Mouse (Mus musculus): ENCODE measurements around the gene Atad3a. TPM values are rescaled to one million over a fixed set of nuclear protein-coding genes. Genes with fewer than 3 reads are reported as not detected.

The Atad3a gene
- polyA plus RNA-seq, 1 experiment, result 59.9 TPM

- no peak for DNase-seq (ENCODE audit: low read depth in 1 of 2, low spot score in 2 of 2)
- no peak for TF ChIP-seq POLR2A (IDR thresholded peaks at IDR 0.05; ENCODE audit: low read depth, low read length)
- no peak for TF ChIP-seq CTCF (IDR thresholded peaks at IDR 0.05; ENCODE audit: extremely low read depth, insufficient read depth, insufficient read length, insufficient replicate concordance)
- Histone ChIP-seq H3K27ac (ENCODE audit: insufficient read depth, low read length) (no peak overlapping the region), H3K27me3 (ENCODE audit: control insufficient read depth, insufficient read depth, low read length) (no peaks in the 10 kb centered on the region), H3K36me3 (ENCODE audit: control insufficient read depth, insufficient read depth, low read length) (no peaks in the 10 kb centered on the region), H3K4me3 (ENCODE audit: extremely low read depth, insufficient read depth, insufficient read length) (no peak overlapping the region), H3K4me1 (ENCODE audit: control insufficient read depth, insufficient read depth, insufficient read length) (peaks cover 13% of the 10 kb centered on the region)
- WGBS, result 74% methylated on average over 24 of the region's 24 CpGs
These were observed 9.7 kb upstream of the Atad3a start for GRCm38 (mm10) chr4:155770626-155771025.

GRCm38 (mm10) chr4:155769880-155770512, 9.1 kb upstream of the Atad3a start:
- Histone ChIP-seq H3K4me1 (ENCODE audit: control insufficient read depth, insufficient read depth, insufficient read length) (peaks cover 9% of the 10 kb centered on the region), H3K36me3 (ENCODE audit: control insufficient read depth, insufficient read depth, low read length) (no peaks in the 10 kb centered on the region), H3K4me3 (ENCODE audit: extremely low read depth, insufficient read depth, insufficient read length) (peak overlapping the region; percentile 57), H3K27me3 (ENCODE audit: control insufficient read depth, insufficient read depth, low read length) (no peaks in the 10 kb centered on the region), H3K27ac (ENCODE audit: insufficient read depth, low read length) (0 out of 2 replicates have a peak overlapping the region, but pooled peaks have one; percentile 1)
- TF ChIP-seq CTCF (IDR thresholded peaks at IDR 0.05; ENCODE audit: extremely low read depth, insufficient read depth, insufficient read length, insufficient replicate concordance) (peak; percentile 98), POLR2A (IDR thresholded peaks at IDR 0.05; ENCODE audit: low read depth, low read length) (no peak)
- under 1% methylated on average over 39 of the region's 39 CpGs for WGBS
- peak; percentile 45 to 82 for DNase-seq (ENCODE audit: low read depth in 1 of 2, low spot score in 2 of 2)

GRCm38 (mm10) chr4:155769496-155769879, 8.6 kb upstream of the Atad3a start:
- no peak for TF ChIP-seq CTCF (IDR thresholded peaks at IDR 0.05; ENCODE audit: extremely low read depth, insufficient read depth, insufficient read length, insufficient replicate concordance)
- no peak for TF ChIP-seq POLR2A (IDR thresholded peaks at IDR 0.05; ENCODE audit: low read depth, low read length)
- WGBS, result 74% methylated on average over 5 of the region's 5 CpGs
- Histone ChIP-seq H3K27ac (ENCODE audit: insufficient read depth, low read length) (no peak overlapping the region), H3K36me3 (ENCODE audit: control insufficient read depth, insufficient read depth, low read length) (no peaks in the 10 kb centered on the region), H3K4me3 (ENCODE audit: extremely low read depth, insufficient read depth, insufficient read length) (no peak overlapping the region; the same call in 1 of the 2 replicates), H3K27me3 (ENCODE audit: control insufficient read depth, insufficient read depth, low read length) (no peaks in the 10 kb centered on the region), H3K4me1 (ENCODE audit: control insufficient read depth, insufficient read depth, insufficient read length) (peaks cover 7% of the 10 kb centered on the region)
- DNase-seq (ENCODE audit: low read depth in 1 of 2, low spot score in 2 of 2), result no peak

DNA sequence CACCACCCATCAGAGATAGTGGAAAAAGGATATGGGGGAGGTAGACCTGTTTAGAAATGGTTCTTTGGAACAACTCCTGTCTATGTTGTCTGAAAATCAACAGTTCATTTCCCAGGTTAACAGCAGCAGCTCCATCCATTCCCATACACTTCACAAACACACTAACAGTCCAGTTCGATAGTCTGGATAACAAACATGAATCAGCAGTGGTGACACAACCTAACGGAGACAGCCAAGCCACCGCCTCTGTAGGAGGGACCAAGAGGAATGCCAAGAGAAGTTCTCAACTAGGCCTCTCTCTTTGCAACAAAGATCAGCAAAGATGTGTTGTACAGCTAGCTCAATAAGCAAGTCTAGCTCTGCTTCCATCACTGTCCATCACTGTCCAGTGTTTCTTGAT, 1.5 kb upstream of the Atad3a start:
- WGBS, result 90% methylated on average over 3 of the region's 3 CpGs
- H3K27me3 ChIP-seq (ENCODE audit: control insufficient read depth, insufficient read depth, low read length), result no peaks in the 10 kb centered on the region
- DNase-seq (ENCODE audit: low read depth in 1 of 2, low spot score in 2 of 2), result no peak
- TF ChIP-seq POLR2A (IDR thresholded peaks at IDR 0.05; ENCODE audit: low read depth, low read length) (no peak), CTCF (IDR thresholded peaks at IDR 0.05; ENCODE audit: extremely low read depth, insufficient read depth, insufficient read length, insufficient replicate concordance) (no peak)
- H3K27ac ChIP-seq (ENCODE audit: insufficient read depth, low read length), result no peak overlapping the region
- H3K4me3 ChIP-seq (ENCODE audit: extremely low read depth, insufficient read depth, insufficient read length), result no peak overlapping the region
- H3K4me1 ChIP-seq (ENCODE audit: control insufficient read depth, insufficient read depth, insufficient read length), result peaks cover 4% of the 10 kb centered on the region; the same call in 1 of the 2 replicates
- no peaks in the 10 kb centered on the region for H3K36me3 ChIP-seq (ENCODE audit: control insufficient read depth, insufficient read depth, low read length)

DNA sequence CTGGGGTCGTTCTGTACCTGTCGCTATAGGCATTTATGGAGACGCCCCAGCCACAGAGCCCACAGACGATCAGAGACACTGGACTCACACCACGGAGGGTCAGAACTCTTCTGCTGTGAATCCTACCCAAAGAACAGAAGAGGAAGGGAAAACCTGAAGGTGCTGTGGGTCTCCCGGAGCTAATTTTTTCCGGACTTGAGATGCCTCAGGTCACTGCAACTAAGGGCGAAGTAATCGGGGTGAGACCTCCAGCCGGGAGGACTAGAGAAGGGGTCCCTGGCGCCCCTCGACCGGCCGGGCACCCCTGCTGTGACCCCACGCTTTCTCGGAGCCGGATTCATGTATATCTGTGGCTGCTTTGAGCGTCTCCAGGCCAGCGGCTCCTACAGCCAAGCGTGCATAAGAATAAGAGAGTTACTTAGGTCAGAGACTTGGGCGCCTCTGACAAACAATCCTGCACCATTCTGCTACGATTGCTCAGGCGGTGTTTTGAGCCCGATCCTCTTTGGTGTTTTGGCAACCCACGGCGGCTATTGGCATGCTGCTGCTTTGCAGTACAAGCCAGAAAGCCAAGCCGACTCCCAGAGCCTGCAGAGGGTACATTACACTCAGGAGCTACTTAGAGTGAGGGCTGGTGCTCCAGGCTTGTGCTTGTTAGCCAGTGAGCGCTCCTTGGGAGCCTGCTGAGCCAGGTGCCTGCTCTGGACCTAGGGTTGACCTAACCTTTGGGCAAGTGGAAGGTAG, 635 bp upstream of the Atad3a start:
- Histone ChIP-seq H3K27me3 (ENCODE audit: control insufficient read depth, insufficient read depth, low read length) (no peaks in the 10 kb centered on the region), H3K27ac (ENCODE audit: insufficient read depth, low read length) (no peak overlapping the region), H3K4me1 (ENCODE audit: control insufficient read depth, insufficient read depth, insufficient read length) (peaks cover 4% of the 10 kb centered on the region; the same call in 1 of the 2 replicates), H3K36me3 (ENCODE audit: control insufficient read depth, insufficient read depth, low read length) (no peaks in the 10 kb centered on the region; the same call in 1 of the 2 replicates), H3K4me3 (ENCODE audit: extremely low read depth, insufficient read depth, insufficient read length) (peak overlapping the region; percentile 58)
- TF ChIP-seq POLR2A (IDR thresholded peaks at IDR 0.05; ENCODE audit: low read depth, low read length), result no peak
- WGBS, result 3% methylated on average over 28 of the region's 28 CpGs
- DNase-seq (ENCODE audit: low read depth in 1 of 2, low spot score in 2 of 2), result no peak

GRCm38 (mm10) chr4:155759862-155760612, 856 bp downstream of the Atad3a start:
- H3K27ac ChIP-seq (ENCODE audit: insufficient read depth, low read length), result no peak overlapping the region
- H3K4me3 ChIP-seq (ENCODE audit: extremely low read depth, insufficient read depth, insufficient read length), result peak overlapping the region; percentile 76
- peaks cover 4% of the 10 kb centered on the region; the same call in 1 of the 2 replicates for H3K4me1 ChIP-seq (ENCODE audit: control insufficient read depth, insufficient read depth, insufficient read length)
- 2% methylated on average over 10 of the region's 10 CpGs for WGBS
- DNase-seq (ENCODE audit: low read depth in 1 of 2, low spot score in 2 of 2), result peak; percentile 24 to 31
- H3K36me3 ChIP-seq (ENCODE audit: control insufficient read depth, insufficient read depth, low read length), result peaks cover 6% of the 10 kb centered on the region
- TF ChIP-seq POLR2A (IDR thresholded peaks at IDR 0.05; ENCODE audit: low read depth, low read length) (no peak), CTCF (IDR thresholded peaks at IDR 0.05; ENCODE audit: extremely low read depth, insufficient read depth, insufficient read length, insufficient replicate concordance) (no peak)
- no peaks in the 10 kb centered on the region for H3K27me3 ChIP-seq (ENCODE audit: control insufficient read depth, insufficient read depth, low read length)

Measured in spleen, adult 2 months (tissue).